Mouse (Mus musculus) ES-E14 (cell line): ENCODE data around the gene Gtf2ird1. TPM values are rescaled to one million over a fixed set of nuclear protein-coding genes. Genes with fewer than 3 reads are reported as not detected.

ENCODE experiments used
- DNase-seq: peaks from one replicate; pipeline ENCODE4 v3.0.0-alpha.2; 2013; ENCODE audit warnings: low read depth, low spot score
- H3K27ac ChIP-seq: 2 replicates; pipeline ENCODE4 v1.5.1; 2012; ENCODE audit warnings: low read depth, mild to moderate bottlenecking, low read length, moderate library complexity, mixed read lengths; ENCODE audit not compliant: poor library complexity, insufficient read depth, severe bottlenecking
- H3K36me3 ChIP-seq: 2 replicates; pipeline ENCODE4 v1.6.1; 2012; ENCODE audit warnings: mild to moderate bottlenecking, low read length, moderate library complexity, mixed read lengths; ENCODE audit not compliant: control insufficient read depth, poor library complexity, insufficient read depth, severe bottlenecking
- H3K4me1 ChIP-seq, 2 experiments: fragments of 150-350 bp in 1 of 2; sonication (generic) in 1 of 2; 2 replicates each; pipeline ENCODE4 v1.6.1; 2012; ENCODE audit warnings: low read length in 2 of 2, mild to moderate bottlenecking in 1 of 2, mixed read lengths in 1 of 2; ENCODE audit not compliant: control insufficient read depth in 2 of 2, insufficient read depth in 2 of 2, poor library complexity in 1 of 2
- H3K4me3 ChIP-seq, 2 experiments: fragments of 150-350 bp in 1 of 2; sonication (generic) in 1 of 2; 2 replicates each; pipeline ENCODE4 v1.5.1; 2012; ENCODE audit warnings: low read length in 2 of 2, low read depth in 1 of 2, mild to moderate bottlenecking in 1 of 2, mixed read lengths in 1 of 2; ENCODE audit not compliant: insufficient read depth in 1 of 2, poor library complexity in 1 of 2, severe bottlenecking in 1 of 2
- H3K9ac ChIP-seq: 2 replicates; pipeline ENCODE4 v1.6.1; 2012; ENCODE audit warnings: low read depth, mild to moderate bottlenecking, low read length, mixed read lengths; ENCODE audit not compliant: poor library complexity, insufficient read depth, severe bottlenecking
- H3K9me3 ChIP-seq: fragments of 150-350 bp; sonication (generic); 2 replicates; pipeline ENCODE4 v1.6.1; 2012; ENCODE audit warnings: low read depth, mild to moderate bottlenecking, low read length; ENCODE audit not compliant: control insufficient read depth, insufficient read depth
- CHD2 ChIP-seq: IDR thresholded peaks from 2 replicates; pipeline ENCODE4 v1.6.1; 2014; ENCODE audit warnings: mild to moderate bottlenecking, low read depth, low read length, inconsistent platforms
- HCFC1 ChIP-seq: IDR thresholded peaks from 2 replicates; pipeline ENCODE4 v1.6.1; 2012; ENCODE audit warnings: low read length, inconsistent platforms, borderline replicate concordance; ENCODE audit not compliant: insufficient read depth
- MAFK ChIP-seq: IDR thresholded peaks from 2 replicates; pipeline ENCODE4 v1.6.1; 2014; ENCODE audit warnings: mild to moderate bottlenecking, low read depth, low read length, inconsistent platforms; ENCODE audit not compliant: insufficient read depth
- ZC3H11A ChIP-seq: IDR thresholded peaks from 2 replicates; pipeline ENCODE4 v1.6.1; 2012; ENCODE audit warnings: low read depth, mild to moderate bottlenecking, inconsistent platforms, low read length, borderline replicate concordance
- ZNF384 ChIP-seq: IDR thresholded peaks from 2 replicates; pipeline ENCODE4 v1.6.1; 2012; ENCODE audit warnings: low read depth, low read length, inconsistent platforms
- in situ Hi-C, 2 experiments: fragments of 600-800 bp; cut with MboI; formaldehyde crosslinking; loops; one replicate each; pipeline ENCODE4 v1.15.1; 2025; ENCODE audit warnings: low sequenced_read_pairs in 2 of 2, inconsistent platforms in 1 of 2; ENCODE audit not compliant: unreplicated experiment in 2 of 2
- total RNA-seq: library from RNA; depleted of rRNA; stranded (reverse); fragments of 300-350 nt; gene quantifications from 2 replicates; pipeline ENCODE4 v1.2.3, GENCODE M21; 2012

Gtf2ird1 gene
- total RNA-seq, 1 experiment = 63.5 TPM

DNA sequence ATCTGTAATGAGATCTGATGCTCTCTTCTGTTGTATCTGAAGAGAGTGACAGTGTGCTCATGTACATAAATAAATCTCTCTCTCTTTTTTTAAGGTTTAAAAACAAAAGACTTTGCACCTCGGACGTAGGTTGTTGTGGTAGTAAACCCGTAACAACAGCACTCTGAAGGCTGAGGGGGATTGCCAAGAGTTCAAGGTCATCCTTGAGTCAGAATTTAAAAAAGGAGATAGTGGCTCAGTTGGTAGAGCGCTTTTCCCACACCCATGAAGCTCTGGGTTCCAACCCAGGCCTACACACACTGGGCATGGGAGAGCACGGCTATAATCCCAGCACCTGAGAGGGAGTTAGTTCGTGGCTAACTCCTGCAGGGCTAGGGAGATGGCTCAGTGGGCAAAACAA, 33.1 kb downstream of the Gtf2ird1 start:
- peaks cover 17 to 38% of the 10 kb centered on the region in 2 experiments for H3K4me1 ChIP-seq
- peak overlapping the region; percentile 31; the same call in 1 of the 2 replicates for H3K9ac ChIP-seq
- no peak for DNase-seq
- peaks cover 2% of the 10 kb centered on the region; the same call in 1 of the 2 replicates for H3K36me3 ChIP-seq
- in situ Hi-C loops = no loop called here
- no peaks in the 10 kb centered on the region for H3K9me3 ChIP-seq
- H3K4me3 ChIP-seq = no peak overlapping the region
- TF ChIP-seq ZC3H11A (no peak), CHD2 (no peak), HCFC1 (no peak), ZNF384 (no peak), MAFK (no peak)
- H3K27ac ChIP-seq = peak overlapping the region; percentile 96

DNA sequence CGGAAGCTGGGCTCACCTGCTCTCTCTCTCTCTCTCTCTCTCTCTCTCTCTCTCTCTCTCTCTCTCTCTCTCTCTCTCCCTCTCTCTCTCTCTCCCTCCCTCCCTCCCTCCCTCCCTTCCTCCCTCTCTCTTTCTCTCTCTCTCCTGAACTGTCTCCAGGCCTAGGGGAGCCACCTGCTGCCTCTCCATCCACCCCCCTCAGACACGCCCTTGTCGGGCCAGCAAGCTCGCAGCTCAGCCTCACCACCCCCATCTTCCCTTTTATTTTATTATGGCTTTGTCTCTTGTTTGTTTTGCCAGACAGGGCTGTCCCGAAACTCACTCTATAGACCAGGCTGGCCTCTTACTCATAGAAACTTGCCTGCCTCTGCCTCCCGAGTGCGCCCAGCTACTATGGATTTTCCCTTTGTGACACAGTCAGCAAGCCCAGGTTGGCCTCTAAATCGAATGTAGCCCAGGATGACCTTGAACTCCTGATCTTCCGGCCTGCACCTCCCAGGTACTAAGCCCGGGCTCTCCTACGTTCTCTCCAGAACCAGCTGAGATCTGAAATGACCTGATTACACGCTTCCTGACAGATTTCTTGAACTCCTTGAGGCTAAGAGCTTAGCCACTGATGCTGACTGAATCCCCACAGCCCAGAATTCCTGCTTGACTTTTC, 34.1 kb downstream of the Gtf2ird1 start:
- DNase-seq = no peak
- TF ChIP-seq CHD2 (no peak), ZC3H11A (no peak), MAFK (no peak), HCFC1 (no peak), ZNF384 (no peak)
- Histone ChIP-seq H3K9me3 (no peaks in the 10 kb centered on the region), H3K9ac (peak overlapping the region; percentile 75; the same call in 1 of the 2 replicates), H3K4me3 (peak overlapping the region in 1 of 2 experiments; percentile 33; a peak in 2 of 4 replicates), H3K36me3 (peaks cover 8% of the 10 kb centered on the region; the same call in 1 of the 2 replicates), H3K4me1 (peaks cover 16 to 37% of the 10 kb centered on the region in 2 experiments), H3K27ac (peak overlapping the region; percentile 96)
- in situ Hi-C loops = no loop called here

DNA sequence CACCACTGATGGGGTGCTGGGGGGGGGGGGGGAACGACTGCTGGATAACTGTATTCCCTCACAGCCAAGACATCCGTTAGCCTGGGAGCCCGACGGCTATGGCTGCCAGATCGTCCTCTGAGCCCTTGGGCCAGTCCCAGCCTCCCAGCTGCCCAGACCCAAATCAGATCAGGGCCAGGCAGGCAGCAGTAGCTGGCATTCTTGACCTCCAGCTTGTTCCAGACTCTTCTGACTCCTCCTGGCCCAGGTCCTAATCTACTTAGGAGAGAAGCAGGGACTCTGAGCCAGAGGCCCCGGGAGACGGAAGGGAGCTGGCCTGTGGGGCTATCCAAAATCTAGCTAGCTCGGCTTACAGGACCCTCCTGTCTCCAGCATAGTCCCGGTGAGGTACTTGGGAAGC, 35.5 kb downstream of the Gtf2ird1 start:
- no peak for DNase-seq
- Histone ChIP-seq H3K4me1 (peaks cover 16 to 33% of the 10 kb centered on the region in 2 experiments), H3K4me3 (peak overlapping the region in 1 of 2 experiments; percentile 46; a peak in 2 of 4 replicates), H3K36me3 (peaks cover 18% of the 10 kb centered on the region; the same call in 1 of the 2 replicates), H3K27ac (peak overlapping the region; percentile 96; the same call in 1 of the 2 replicates), H3K9me3 (no peaks in the 10 kb centered on the region), H3K9ac (peak overlapping the region; percentile 78; the same call in 1 of the 2 replicates)
- in situ Hi-C loops = no loop called here
- TF ChIP-seq ZNF384 (no peak), MAFK (no peak), HCFC1 (no peak), CHD2 (no peak), ZC3H11A (no peak)

DNA sequence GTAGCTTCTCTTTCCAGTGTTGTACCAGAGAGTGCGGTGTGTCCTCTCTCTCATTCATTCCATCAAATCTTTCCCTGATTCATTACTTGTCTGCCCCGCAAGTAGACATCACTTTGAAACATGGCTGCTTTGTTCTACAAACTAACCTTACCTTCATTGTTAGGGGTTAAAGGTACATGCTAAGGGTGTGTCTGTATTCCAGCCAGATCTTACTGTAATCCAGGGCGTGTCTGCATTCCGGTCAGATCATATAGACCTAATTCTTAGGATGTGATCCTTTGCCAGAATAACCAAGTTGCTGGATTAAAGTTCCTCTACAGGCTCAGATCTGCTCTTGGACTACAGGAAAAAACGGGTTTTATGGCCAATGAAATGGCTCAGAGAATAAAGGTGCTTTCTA, 36.8 kb downstream of the Gtf2ird1 start:
- TF ChIP-seq ZNF384 = no peak
- no peak for TF ChIP-seq HCFC1
- TF ChIP-seq MAFK = no peak
- no peak for TF ChIP-seq CHD2
- no peak for TF ChIP-seq ZC3H11A
- Histone ChIP-seq H3K9me3 (no peaks in the 10 kb centered on the region), H3K4me1 (peaks cover 16 to 33% of the 10 kb centered on the region in 2 experiments), H3K4me3 (no peak overlapping the region), H3K27ac (peak overlapping the region; percentile 96; the same call in 1 of the 2 replicates), H3K9ac (peak overlapping the region; percentile 17; the same call in 1 of the 2 replicates), H3K36me3 (peaks cover 29% of the 10 kb centered on the region; the same call in 1 of the 2 replicates)
- in situ Hi-C loops = no loop called here
- no peak for DNase-seq
